Mouse (Mus musculus) midbrain, embryonic 12.5 days (tissue): ENCODE data around the gene Itgam. TPM values are rescaled to one million over a fixed set of nuclear protein-coding genes. Genes with fewer than 3 reads are reported as not detected.
"Not testable (repeated sequence)": the region's sequence is repeated elsewhere in the genome, so short reads cannot be mapped to it uniquely, and the experiment has no call there.

Experiments used
- ATAC-seq: fragments of 200-750 bp; cut with Nextera tagmentation; 2 replicates; pipeline ENCODE4 v1.8.0; 2017; ENCODE audit warnings: low read depth, moderate TSS enrichment, moderate library complexity; ENCODE audit not compliant: low FRiP score
- H3K27ac ChIP-seq: fragments of 300-500 bp; sonication (generic); replicated peaks from 2 replicates; pipeline ENCODE4 v1.5.1; 2016; ENCODE audit warnings: mild to moderate bottlenecking
- H3K27me3 ChIP-seq: fragments of 300-500 bp; sonication (generic); 2 replicates; pipeline ENCODE4 v1.6.1; 2016; ENCODE audit warnings: mild to moderate bottlenecking
- H3K36me3 ChIP-seq: fragments of 300-500 bp; sonication (generic); 2 replicates; pipeline ENCODE4 v1.6.1; 2016
- H3K4me1 ChIP-seq: fragments of 300-500 bp; sonication (generic); 2 replicates; pipeline ENCODE4 v1.6.1; 2016
- H3K4me2 ChIP-seq: fragments of 300-500 bp; sonication (generic); replicated peaks from 2 replicates; pipeline ENCODE4 v1.6.1; 2016; ENCODE audit warnings: mild to moderate bottlenecking, moderate library complexity
- H3K4me3 ChIP-seq: fragments of 300-500 bp; sonication (generic); 2 replicates; pipeline ENCODE4 v1.5.1; 2016; ENCODE audit warnings: mild to moderate bottlenecking
- H3K9ac ChIP-seq: fragments of 300-500 bp; sonication (generic); replicated peaks from 2 replicates; pipeline ENCODE4 v1.6.1; 2016; ENCODE audit warnings: mild to moderate bottlenecking, moderate library complexity
- H3K9me3 ChIP-seq: fragments of 300-500 bp; sonication (generic); 2 replicates; pipeline ENCODE4 v1.6.1; 2016; ENCODE audit warnings: mild to moderate bottlenecking
- WGBS: fragments of 180-500 bp; shearing (Covaris S2); methylation state at CpG from one replicate; pipeline ENCODE4 v1.1.7; 2016; 5-methylcytosine and 5-hydroxymethylcytosine counted together
- polyA plus RNA-seq: library from polyadenylated mRNA; unstranded; fragments of >200 nt; fragmentation: Nextera tagmentation; extraction: Ambion mirVana; gene quantifications from 2 replicates; pipeline ENCODE4 v1.2.1, GENCODE M21; 2016

Itgam gene
- polyA plus RNA-seq, 1 experiment from 2014 or later = 0.42 TPM

GRCm38 (mm10) chr7:128154924-128155323 lies 92.5 kb downstream of the Itgam start:
- H3K4me1 ChIP-seq = 0 out of 2 replicates have a peak, but pooled peaks cover 3% of the 10 kb centered on the region
- no peak for ATAC-seq
- no peak overlapping the region for H3K4me3 ChIP-seq
- H3K27me3 ChIP-seq = no peaks in the 10 kb centered on the region
- WGBS = 52% methylated on average over 10 of the region's 10 CpGs
- H3K9me3 ChIP-seq = no peaks in the 10 kb centered on the region
- H3K27ac ChIP-seq = no peak overlapping the region
- H3K36me3 ChIP-seq = no peaks in the 10 kb centered on the region
- no peak overlapping the region for H3K9ac ChIP-seq
- H3K4me2 ChIP-seq = no peak overlapping the region

GRCm38 (mm10) chr7:128158688-128159354 lies 96.4 kb downstream of the Itgam start:
- not testable (repeated sequence) for ATAC-seq

GRCm38 (mm10) chr7:128164001-128164400 lies 101.6 kb downstream of the Itgam start:
- Histone ChIP-seq H3K9ac (no peak overlapping the region), H3K4me2 (no peak overlapping the region), H3K36me3 (no peaks in the 10 kb centered on the region), H3K4me1 (no peaks in the 10 kb centered on the region), H3K9me3 (no peaks in the 10 kb centered on the region), H3K4me3 (no peak overlapping the region), H3K27me3 (no peaks in the 10 kb centered on the region), H3K27ac (no peak overlapping the region)
- 96% methylated on average over 4 of the region's 4 CpGs for WGBS
- ATAC-seq = no peak

More at GRCm38 (mm10) chr7:128158688-128159354, 96.4 kb downstream of the Itgam start:
- H3K27ac ChIP-seq, H3K9ac ChIP-seq, H3K27me3 ChIP-seq, H3K4me2 ChIP-seq, H3K4me1 ChIP-seq, H3K36me3 ChIP-seq, H3K4me3 ChIP-seq, H3K9me3 ChIP-seq: not testable (repeated sequence)
- WGBS = 78% methylated on average over 8 of the region's 8 CpGs

DNA sequence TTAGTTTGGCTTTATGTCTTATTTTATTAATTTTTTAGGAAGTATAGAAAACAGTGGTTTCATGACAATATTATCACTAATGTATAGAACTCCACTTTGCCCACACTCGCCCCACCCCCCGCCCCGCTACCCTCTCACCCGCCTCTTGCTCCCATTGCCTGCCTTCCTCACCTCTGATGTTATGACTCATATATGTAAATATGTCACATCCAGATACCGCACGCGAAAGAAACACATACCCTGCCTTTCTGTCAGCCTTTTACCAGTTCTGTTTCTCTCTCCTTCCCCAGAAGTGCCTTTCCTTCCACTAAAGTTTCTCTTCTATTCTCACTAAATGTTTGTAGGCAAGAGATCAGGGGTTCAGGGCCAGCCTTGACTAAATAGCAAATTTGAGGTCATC lies 104.0 kb downstream of the Itgam start:
- no peaks in the 10 kb centered on the region for H3K27me3 ChIP-seq
- no peak overlapping the region for H3K4me3 ChIP-seq
- H3K27ac ChIP-seq = no peak overlapping the region
- no peaks in the 10 kb centered on the region for H3K36me3 ChIP-seq
- no peak for ATAC-seq
- H3K4me2 ChIP-seq = no peak overlapping the region
- WGBS = 88% methylated on average over 7 of the region's 7 CpGs
- no peaks in the 10 kb centered on the region for H3K4me1 ChIP-seq
- H3K9me3 ChIP-seq = no peaks in the 10 kb centered on the region
- no peak overlapping the region for H3K9ac ChIP-seq

Other genes with a start within 250 kb of the Itgam start
- 20.1 and 21.5 TPM in 2 replicates for gene Stx4a, start 238.3 kb upstream of the Itgam start, polyA plus RNA-seq
- 16.3 and 19.9 TPM in 2 replicates for gene Stx1b, start 238.1 kb upstream of the Itgam start, polyA plus RNA-seq
- 22.5 and 24.6 TPM in 2 replicates for gene Zfp646, start 186.4 kb upstream of the Itgam start, polyA plus RNA-seq
- gene Zfp668, start 185.8 kb upstream of the Itgam start, polyA plus RNA-seq = 39.0 and 39.2 TPM in 2 replicates
- gene Prss53, start 171.7 kb upstream of the Itgam start, polyA plus RNA-seq = 0.77 and 0.79 TPM in 2 replicates
- not detected in 2 replicates for gene Gm21974, start 167.2 kb upstream of the Itgam start, polyA plus RNA-seq
- gene Vkorc1, start 167.0 kb upstream of the Itgam start, polyA plus RNA-seq = 42.7 and 54.4 TPM in 2 replicates
- gene Bckdk, start 158.6 kb upstream of the Itgam start, polyA plus RNA-seq = 83.7 and 85.5 TPM in 2 replicates
- gene Kat8, start 150.1 kb upstream of the Itgam start, polyA plus RNA-seq = 54.4 and 55.2 TPM in 2 replicates
- gene Prss8, start 132.5 kb upstream of the Itgam start, polyA plus RNA-seq = 0.43 and 1.3 TPM in 2 replicates
- gene Prss36, start 115.9 kb upstream of the Itgam start, polyA plus RNA-seq = 9.3 and 10.4 TPM in 2 replicates
- 518 and 540 TPM in 2 replicates for gene Fus, start 95.2 kb upstream of the Itgam start, polyA plus RNA-seq
- 8.0 and 9.1 TPM in 2 replicates for gene Pycard, start 68.8 kb upstream of the Itgam start, polyA plus RNA-seq
- not detected in 2 replicates for gene Trim72, start 58.7 kb upstream of the Itgam start, polyA plus RNA-seq
- not detected in 2 replicates for gene Gm49368, start within 50 bp of the Itgam start, polyA plus RNA-seq
- gene Itgax, start 66.9 kb downstream of the Itgam start, polyA plus RNA-seq = 0.05 TPM in 1 of 2 replicates, not detected in the other
- gene Itgad, start 91.7 kb downstream of the Itgam start, polyA plus RNA-seq = not detected in 2 replicates
- gene Cox6a2, start 143.7 kb downstream of the Itgam start, polyA plus RNA-seq = not detected in 2 replicates
- 16.3 and 16.7 TPM in 2 replicates for gene Armc5, start 174.7 kb downstream of the Itgam start, polyA plus RNA-seq
- 13.2 TPM in 2 replicates for gene 9130023H24Rik, start 175.4 kb downstream of the Itgam start, polyA plus RNA-seq
- gene Tgfb1i1, start 184.2 kb downstream of the Itgam start, polyA plus RNA-seq = 39.6 and 50.5 TPM in 2 replicates
- gene Slc5a2, start 203.0 kb downstream of the Itgam start, polyA plus RNA-seq = not detected in 2 replicates
- 22.8 and 23.1 TPM in 2 replicates for gene BC017158, start 235.5 kb downstream of the Itgam start, polyA plus RNA-seq